Mouse (Mus musculus) spleen, adult 18-20 months (tissue): ENCODE measurements around the gene Mymk.

Experiments
- DNase-seq, 2 experiments: peaks; one replicate each; pipeline ENCODE4 v3.0.0; 2022; ENCODE audit warnings: mixed read lengths in 2 of 2

Gene Mymk

DNA sequence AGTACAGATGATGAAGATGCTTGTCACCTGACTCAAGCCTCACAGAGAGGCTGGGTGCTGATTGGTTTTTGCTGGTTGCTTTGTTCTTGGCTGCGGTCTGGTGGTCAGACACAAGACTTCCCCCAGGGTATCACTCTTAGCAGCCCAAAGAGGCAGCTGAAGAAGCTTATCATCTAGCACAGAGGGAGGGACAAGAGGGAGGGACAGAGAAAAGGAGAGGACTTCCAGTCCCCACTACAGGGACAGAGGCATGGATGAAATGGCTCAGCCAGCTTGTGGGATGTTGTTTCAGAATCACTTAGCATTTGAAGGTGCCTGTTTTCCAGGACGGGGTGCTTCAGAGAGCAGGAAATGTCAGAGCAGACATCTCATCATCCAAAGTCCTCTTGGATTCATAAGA is 6.3 kb upstream of the Mymk start:
- DNase-seq, result no peak

DNA sequence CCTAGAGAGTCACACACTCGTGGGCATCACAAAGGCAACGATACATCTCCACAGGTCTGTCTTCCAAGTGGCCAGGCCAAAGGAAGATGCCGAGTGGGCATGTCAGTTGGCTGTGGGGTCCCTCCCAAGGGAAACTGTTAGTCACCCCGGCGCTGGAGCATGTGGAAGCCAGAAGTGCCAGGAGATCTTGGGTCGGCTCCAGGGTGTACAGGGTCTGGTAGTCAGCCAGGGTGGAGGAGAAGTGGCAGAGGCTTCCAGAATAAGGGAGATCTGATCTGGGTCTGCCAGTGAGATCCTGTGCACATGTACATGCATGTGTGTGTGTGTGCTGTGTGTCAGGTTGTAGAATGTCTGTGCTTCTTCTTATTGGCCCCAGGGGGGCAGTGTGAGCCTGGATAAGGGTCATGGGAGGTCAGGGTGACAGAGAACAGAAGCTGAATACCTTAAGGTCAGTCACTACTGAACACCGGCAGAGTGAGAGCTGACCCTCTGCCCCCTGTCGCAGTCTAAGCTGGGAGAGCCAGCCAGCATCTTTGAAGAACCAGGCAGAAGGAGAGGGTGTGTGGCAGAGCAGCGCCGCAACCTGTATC is 5.8 kb upstream of the Mymk start:
- no peak for DNase-seq

DNA sequence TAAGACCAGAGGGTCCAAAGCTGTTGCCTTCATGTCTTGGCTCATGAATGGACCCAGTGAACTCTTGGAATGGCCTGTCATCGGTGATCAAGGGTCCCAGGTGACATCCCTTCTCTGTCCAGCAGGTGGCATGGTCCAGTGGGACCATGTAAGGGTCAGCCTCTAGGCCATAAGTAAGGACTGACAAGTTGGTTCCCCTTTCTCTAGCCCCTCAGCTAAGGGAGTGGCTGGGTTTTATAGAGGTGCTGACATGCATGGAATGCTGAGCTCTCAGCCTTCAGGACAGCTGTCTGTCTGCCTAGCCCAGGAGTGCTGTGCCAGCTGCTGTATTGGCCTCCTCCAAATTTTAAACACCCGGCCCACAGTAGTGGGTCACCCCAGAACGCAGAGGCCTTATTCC is 3.5 kb upstream of the Mymk start:
- DNase-seq, result peak in 1 of 2 experiments; percentile 52

DNA sequence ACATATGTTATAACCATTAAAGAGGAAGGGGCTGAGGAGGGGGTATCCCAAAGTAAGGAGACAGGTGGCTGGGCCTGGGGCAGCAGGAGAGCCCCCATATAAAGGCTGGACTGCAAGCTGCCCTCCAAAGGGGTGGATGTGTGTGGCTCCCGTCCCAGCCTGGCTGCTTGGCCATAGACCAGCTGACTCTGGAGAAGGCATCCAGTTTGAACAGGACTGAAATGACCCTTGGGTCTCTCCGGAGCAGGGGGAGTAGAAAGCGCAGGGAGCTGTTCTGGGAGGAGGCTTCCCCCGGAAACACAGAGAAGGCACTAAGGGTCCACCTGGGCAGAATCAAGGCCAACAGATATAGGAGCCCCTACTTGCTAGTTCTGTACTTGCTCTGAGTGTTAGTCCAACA is 2.8 kb upstream of the Mymk start:
- no peak for DNase-seq

DNA sequence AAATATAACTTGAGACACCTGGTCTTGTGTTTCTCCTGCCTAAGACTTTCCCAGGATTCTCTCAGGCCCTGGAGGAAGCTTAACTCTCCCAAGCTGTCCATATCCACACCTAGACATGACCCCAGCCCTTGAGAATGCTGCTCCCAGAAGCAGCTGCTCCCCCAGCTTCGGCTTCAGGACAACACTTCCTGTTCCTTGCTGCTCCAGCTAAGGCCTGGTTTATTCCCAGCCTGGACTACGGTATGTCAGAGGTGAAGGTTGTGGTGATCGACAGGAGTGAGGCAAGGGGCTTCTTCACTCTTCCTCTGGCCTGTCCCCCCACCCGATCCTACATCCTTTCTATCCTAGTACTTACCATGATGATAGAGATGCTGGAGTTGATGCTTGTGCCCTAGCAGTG is 1.4 kb upstream of the Mymk start:
- no peak for DNase-seq

DNA sequence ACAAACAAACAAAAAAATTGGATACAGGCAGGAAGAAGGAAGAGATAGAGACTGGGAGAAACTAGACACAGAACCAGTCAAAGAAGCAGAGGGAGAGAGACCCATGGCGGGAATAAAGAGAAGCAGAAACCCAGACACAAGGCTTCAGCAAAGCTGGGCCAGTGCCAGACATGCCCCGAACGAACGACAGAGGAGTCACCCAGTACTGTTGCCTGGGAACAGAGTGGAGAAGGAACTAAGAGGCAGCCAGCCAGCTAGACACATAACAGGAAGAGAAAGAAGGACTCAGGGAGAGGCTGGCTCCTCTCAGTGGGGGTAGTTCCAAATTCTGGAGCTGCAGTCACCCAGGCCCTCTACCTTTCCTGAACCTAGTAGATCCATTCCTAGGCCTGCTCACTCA is 842 bp downstream of the Mymk start:
- DNase-seq, result no peak

DNA sequence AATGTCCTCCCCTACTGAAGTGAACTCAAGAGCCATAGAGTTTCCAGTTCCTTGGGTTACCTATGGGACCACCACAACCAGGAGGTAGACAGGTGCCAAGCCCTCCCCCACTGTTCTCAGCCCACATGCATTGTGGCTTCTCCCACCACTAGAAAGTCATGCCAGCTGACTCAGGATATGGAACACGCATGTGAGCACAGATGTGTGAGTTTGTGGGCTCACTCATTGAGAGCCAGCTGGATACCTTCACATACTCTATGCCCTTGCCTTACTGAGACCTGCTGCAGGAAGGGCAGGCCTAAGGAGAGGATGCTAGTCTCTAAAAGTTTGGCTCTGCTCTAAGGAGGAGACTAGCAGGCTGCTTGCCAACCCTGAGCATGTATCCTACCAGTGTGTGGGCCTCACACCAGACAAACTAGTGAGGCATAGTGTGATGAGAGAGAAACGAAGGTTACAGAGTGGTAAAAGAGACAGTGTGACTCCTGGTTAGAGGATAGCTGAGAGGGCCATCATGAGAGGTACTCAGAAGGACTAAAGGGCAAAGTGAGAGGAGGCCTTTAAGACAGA is 1.6 kb downstream of the Mymk start:
- no peak for DNase-seq

DNA sequence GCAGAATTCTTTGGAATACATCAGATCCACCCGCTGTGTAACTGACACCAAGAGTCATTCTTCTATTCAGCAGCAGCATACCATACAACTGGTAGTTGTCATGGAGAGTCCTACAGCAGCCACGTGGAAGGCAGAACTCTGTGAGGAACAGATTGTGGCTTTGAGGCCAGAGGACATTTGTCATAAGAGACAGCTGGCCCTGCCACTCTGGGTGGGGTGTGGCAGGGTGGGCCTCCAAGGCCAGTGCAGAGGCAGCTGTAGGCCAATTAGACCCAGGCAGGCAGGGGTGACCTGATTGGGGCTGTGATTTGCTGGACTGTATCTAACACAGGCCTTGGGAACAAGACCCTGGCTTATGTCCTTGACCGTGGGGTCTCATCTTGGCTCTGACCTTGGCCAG is 2.3 kb downstream of the Mymk start:
- no peak for DNase-seq

DNA sequence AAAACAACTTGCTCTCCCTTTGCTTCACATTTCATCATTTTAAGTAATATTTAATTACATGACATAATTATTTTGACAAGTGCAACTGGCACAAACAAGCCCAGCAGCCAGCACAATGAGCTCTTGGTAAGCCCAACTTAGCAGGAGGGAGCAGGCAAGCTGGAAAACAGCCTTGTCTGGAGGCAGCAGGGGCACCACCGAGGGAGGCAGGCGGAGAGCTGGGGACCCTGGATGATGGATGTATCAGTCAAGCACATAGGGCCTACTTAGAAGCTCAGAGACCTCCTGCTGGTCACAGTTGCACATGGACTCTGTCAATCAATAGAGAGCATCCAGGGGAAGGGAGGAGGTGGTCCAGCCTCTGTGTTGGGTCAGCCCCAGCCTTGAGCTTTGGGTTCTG is 4.0 kb downstream of the Mymk start:
- no peak for DNase-seq

DNA sequence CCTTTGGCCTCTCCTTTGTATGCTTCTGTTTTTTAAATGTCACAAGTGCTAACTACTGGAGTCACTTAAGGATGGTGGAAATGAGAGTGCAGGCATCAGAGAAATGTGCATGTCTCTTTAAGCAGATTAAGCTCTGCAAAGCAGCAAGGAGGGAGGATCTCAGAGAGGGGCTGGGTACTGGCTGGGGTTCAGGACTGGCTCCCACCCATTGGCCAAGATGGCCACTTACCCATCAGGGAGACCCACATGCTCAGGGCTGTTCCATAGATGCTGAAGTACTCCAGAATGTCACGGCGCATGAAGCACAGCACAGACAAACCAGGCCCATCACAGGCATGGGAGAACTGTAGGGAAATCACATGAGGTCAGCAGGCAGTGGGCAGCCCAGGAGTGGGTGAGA is 4.9 kb downstream of the Mymk start:
- no peak for DNase-seq

DNA sequence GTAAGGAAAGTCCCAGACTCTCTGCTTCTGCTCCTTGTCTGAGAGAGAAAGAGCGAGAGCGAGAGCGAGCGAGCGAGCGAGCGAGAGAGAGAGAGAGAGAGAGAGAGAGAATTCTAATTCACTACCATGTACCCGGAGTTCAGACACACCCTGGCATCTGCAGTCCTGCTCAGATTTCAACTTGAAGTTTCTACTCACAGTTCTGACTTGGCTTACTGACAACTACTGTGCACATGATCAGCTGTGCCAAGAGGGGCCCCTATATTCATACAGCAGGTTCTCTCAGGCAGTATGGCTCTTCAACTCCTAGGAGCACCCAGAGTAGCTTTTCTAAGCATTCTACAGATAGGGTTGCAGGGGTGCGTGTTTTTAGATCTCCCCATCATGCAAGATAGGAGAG is 12.8 kb downstream of the Mymk start:
- no peak for DNase-seq

DNA sequence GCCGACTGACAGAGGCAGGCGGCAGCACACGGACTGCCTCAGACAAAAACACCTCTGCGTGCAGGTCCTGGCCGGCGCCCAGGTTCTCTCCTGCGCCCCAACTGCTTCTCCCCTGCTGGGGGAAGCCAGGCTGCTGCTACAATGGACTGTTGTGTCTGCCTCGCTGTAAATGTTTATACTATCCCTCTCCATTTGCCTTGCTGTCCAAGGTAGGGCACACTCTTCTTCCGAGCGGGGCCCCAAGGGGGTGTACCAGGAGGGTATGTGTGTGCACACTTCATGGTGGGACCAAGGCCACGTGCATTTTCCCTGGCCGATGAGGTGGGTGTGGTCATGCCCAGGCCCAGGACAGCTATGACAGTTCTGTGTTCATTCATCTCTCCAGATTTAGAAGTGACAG is 13.2 kb downstream of the Mymk start:
- DNase-seq, result no peak

DNA sequence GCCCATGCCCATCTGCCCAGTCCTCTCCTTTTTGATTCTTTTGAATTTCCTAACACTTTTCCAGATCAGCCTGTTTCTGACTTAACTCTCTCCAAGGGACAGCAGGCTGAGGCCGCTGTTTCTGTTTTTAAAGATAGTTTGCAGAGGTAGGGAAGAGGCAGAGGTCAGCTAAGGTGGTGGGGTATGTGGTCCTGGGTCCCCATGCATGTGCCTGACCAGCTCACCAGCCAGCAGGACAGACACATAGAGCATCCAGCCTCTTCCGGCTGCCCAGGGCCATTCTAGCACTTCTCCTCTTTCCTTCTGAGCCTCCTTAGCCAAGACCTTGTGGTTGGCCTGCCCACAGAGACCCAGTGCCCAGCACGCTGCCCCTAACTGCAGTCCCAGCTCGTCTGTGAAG is 13.7 kb downstream of the Mymk start:
- no peak for DNase-seq

DNA sequence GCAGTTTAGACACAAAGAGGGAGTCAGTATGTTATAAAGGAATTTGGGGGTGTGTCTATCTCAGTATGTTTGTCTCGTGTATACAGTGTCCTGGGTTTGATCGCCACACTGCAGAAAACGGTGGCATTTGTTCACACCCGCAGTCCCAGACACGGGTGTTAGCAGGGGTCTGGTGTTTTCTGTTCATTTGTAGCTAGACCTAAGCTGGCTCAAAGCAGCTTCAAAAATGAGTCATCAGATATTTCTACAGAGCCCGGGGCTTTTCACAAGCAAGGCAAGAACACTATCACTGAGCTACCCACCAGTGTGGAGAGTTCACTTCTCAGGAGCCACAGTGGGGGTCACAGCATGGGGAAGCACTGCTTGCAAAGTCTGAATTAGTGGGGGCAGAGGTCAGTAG is 22.6 kb downstream of the Mymk start:
- no peak for DNase-seq

DNA sequence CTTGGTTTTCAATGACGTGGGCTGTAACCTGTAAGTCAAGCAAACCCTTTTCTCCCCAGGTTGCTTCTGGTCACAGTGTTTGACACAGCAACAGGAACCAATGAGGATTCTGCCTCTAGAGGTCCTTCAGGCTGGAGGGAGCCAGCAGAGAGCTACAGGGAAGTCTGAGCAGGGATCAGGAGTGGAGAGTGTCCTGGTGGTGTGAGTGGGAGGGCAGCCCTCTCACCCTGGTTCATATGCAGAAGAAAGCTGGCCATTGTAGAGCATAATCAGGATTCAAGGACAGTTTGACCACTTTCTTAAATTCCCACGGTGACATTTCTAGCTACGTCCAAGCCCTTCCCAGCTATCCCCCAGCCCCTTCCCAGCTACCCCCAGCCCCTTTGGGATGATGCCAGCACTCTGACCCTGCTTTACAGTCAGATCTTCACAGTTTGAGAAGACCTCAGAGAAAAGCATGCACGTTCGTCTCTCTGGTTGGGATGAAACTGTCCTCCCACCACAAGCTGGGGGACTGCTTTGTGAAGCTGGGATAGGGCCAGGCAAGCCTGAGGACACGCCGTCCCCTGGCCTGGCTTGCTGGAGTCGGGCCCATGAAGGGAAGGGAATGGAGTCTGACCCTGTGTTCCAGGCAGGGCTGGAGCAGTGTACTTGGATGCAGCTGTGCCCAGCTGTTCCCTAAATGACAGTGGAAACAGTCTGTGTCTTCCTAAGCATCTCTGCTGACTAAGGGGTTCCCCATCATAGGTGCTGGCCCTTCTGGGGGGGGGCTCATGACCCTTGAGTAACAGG is 25.8 kb downstream of the Mymk start:
- no peak for DNase-seq

DNA sequence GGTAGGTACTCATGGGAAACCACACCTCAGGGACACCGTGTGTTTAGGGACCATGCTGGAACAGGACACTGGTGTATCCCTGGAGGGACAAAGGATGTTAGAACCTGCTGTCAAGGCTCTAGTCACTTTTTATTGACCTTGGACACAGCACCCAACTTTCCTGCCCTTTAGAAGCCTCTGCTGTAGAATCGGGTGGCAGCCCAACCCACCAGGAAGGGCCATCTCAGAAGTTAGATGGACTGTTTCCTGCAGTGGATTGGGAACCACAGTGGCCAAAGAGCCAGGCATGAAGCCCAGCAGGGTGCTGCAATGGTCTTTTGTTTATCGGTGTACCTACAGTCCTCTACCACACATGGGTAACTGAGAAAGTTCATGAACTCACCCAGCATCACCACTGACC is 27.3 kb downstream of the Mymk start:
- DNase-seq, result no peak

DNA sequence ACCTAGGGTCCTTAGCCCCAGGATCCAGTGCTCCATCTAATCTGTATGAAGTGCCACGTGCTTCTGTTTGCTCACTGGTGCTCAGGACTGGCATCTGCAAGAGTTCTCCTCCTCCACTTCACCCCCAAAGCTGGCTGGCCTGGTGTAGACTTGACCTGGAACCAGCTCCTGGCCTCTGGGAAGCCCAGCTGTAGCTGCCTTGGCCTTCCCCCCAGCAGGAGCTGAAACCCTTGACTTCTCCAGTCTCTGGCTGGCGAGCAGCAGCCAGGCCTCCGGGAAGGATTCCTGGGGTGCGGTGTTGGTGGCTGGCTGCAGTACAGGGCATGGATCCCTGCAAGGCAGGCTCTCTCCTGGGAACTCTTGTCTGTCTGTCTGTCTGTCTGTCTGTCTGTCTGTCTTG is 27.8 kb downstream of the Mymk start:
- no peak for DNase-seq

DNA sequence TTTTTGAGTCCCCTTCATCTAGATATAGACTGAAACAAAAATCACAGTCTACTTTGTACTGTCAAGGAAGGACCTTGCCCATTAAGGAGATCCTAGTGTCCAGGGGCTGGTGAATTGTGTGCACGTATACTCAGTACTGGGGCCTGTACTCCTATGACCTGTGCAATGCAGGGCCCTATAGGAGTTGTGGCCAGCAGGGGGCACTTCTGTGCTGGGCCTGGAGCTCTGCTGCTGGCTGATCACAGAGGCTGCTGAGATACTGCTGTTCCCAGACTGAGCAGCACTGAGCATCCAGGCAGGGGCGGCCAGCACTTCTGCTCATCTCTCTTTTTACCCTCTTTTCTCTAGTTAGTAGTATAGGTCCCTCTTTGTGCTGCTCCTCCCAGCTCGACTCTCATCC is 28.5 kb downstream of the Mymk start:
- DNase-seq, result peak; percentile 60 to 74

DNA sequence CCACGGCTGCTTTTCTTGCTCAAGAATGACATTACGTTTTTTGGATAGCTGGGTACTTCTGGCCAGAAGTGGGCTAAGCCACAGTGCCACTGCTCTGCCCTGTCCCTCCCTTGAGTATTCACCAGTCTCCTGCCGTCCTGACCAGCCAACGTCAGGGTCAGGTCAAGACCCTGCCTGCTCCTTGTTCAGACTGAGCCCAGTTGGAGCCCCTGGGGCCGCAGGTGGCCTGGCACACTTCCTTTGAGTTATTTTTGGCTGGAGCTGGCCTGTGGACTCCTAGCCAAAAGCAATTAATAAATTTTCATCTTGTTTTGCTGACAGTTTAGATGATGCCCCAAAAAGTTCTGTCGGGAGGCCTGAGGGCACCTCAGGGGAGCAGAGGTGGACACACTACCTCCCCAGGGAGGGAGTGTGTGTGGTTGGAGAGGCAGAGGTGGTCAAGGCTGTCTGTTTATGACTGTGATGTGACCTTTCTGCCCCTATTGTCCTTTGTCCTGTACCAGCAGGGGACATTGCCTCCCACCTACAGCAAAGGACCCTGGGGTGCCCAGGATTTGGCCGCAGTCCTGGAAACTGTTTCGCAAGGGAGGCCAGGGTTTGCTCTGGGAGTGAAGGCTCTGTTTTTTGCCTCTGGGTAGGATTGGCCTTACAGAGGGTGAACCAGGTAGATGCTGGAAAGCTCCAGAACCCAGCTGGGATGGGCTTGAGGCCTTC is 29.7 kb downstream of the Mymk start:
- no peak for DNase-seq

DNA sequence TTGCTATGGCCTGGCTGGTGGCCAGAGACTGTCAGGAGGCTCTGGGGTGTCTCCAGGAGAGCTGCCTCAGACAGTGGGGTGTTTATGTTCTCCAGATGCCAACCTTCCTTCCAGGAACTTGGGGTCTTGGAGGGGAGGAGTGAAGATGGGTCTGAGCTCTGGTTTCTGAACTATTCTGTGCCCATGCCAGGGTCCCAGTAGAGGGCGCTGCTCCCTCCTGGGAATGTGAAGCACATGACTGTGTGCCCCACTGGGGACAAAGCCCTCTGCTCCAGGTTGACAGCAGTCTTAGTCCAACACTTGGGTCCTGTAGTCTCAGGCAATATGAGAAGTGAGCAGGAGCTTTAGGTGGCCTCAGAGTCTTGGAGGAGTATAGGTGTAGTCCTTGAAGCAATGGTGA is 32.7 kb downstream of the Mymk start:
- DNase-seq, result no peak

DNA sequence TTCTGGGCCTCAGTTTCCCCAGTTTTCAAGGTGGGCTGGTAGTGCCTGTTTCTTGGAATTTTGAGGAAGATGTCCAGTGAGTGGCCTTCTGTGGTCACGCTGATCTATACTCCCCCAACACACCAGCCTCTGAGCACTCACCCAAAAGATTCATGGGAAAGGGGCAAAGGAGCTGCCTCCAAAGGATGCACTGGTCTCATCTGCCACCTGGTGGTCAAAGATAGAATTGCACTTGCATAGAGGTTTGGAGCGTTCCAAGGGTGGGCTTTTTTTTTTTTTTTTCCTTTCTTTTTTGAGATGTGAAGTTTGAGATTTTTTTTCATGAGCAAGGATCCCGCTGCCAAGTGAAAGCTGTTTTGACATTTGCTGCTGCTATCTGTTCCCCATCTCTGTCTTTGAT is 33.4 kb downstream of the Mymk start:
- DNase-seq, result peak in 1 of 2 experiments; percentile 68

DNA sequence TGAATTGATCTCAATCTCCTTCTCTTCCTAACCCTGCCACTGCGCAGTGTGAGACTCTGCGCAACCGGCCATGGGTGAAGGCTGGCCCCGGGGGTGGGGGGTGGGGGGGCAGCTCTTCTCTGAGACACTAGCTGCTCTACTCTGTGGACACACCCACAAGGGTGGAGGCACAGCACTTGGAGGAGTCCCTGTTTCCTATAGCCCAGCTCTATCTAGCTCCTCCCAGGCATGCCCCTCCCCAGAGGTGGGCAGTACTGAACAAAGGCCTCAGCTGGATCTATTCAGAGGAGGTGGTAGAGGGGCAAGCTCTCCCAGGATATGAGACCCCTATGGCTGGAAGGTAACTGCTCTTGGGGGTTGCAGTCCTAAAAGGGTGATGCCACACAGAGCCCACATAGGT is 35.0 kb downstream of the Mymk start:
- DNase-seq, result no peak

DNA sequence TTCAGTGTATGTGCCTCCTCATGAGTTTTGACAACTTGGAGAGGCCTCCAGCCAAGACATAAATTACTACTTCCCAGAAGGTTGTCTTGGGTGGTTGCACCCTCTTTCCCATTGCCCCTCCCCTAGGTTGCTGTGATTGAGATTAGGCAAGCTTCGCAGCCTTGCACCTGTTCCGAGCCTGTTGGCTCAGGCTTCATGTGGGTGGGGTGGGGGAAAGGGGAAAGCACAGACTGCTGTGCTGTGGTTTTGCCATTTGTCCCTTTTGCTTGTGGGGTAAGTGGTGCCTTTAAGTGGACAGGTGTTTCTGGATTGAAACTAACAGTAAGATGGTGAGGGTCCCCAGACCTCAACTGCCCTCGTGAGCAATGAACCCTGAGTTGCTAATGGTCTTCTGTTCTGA is 36.0 kb downstream of the Mymk start:
- DNase-seq, result no peak

DNA sequence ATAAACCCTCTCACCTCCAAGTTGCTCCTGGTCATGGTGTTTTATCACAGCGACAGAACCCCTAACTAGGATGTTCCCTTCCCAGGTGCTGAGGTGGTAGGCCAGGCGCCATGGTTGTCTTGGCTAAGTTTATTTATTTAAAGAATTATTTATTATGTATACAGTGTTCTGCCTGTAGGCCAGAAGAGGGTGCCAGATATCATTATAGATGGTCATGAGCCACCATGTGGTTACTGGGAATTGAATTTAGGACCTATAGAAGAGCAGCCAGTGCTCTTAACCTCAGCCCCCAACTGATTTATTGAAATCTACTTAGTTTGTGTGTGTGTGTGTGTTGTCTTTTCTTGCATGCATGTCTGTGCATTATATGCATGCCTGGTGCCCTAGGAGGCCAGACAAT is 39.6 kb downstream of the Mymk start:
- no peak for DNase-seq
